Mouse (Mus musculus): ENCODE data around the gene Herc1. TPM values are rescaled to one million over a fixed set of nuclear protein-coding genes. Genes with fewer than 3 reads are reported as not detected.

Gene Herc1
- polyA plus RNA-seq, 1 experiment from 2014 or later = 24.9 TPM

- no peak for ATAC-seq (ENCODE audit: insufficient number of reproducible peaks, low FRiP score, low TSS enrichment, low read depth)
- no peaks in the 10 kb centered on the region for H3K9me3 ChIP-seq (ENCODE audit: control insufficient read depth, low read length)
- no peaks in the 10 kb centered on the region for H3K4me1 ChIP-seq (ENCODE audit: control insufficient read depth, insufficient read depth, low read length)
- WGBS = 90% methylated on average over 4 of the region's 4 CpGs
- no peaks in the 10 kb centered on the region for H3K27me3 ChIP-seq (ENCODE audit: control insufficient read depth, insufficient read depth, low read length)
- H3K27ac ChIP-seq (replicated peaks; ENCODE audit: low read depth, low read length) = no peak overlapping the region
- no peak overlapping the region for H3K4me2 ChIP-seq (ENCODE audit: low read depth, severe bottlenecking)
- no peak overlapping the region for H3K4me3 ChIP-seq (ENCODE audit: low read depth, low read length)
- peaks cover 4% of the 10 kb centered on the region; the same call in 1 of the 2 replicates for H3K36me3 ChIP-seq (ENCODE audit: control insufficient read depth, insufficient read depth, low read length)
- no peak overlapping the region for H3K9ac ChIP-seq (ENCODE audit: low read length)
- no peak for DNase-seq (ENCODE audit: low spot score)
These were observed 192.5 kb downstream of the Herc1 start for GRCm38 (mm10) chr9:66542785-66543184.

Other genes with a start within 250 kb of the Herc1 start
- gene Snx1, start 223.9 kb upstream of the Herc1 start, polyA plus RNA-seq (2014; fragmentation: Nextera tagmentation; extraction: Ambion mirVana) = 123 and 127 TPM in 2 replicates
- gene Ciao2a, start 223.8 kb upstream of the Herc1 start, polyA plus RNA-seq (2014; fragmentation: Nextera tagmentation; extraction: Ambion mirVana) = 177 and 178 TPM in 2 replicates
- 4.0 and 4.3 TPM in 2 replicates for gene Dapk2, start 192.2 kb upstream of the Herc1 start, polyA plus RNA-seq (2014; fragmentation: Nextera tagmentation; extraction: Ambion mirVana)
- 1.5 and 1.9 TPM in 2 replicates for gene Fbxl22, start 164.1 kb downstream of the Herc1 start, polyA plus RNA-seq (2014; fragmentation: Nextera tagmentation; extraction: Ambion mirVana)
- 90.9 and 102 TPM in 2 replicates for gene Usp3, start 242.7 kb downstream of the Herc1 start, polyA plus RNA-seq (2014; fragmentation: Nextera tagmentation; extraction: Ambion mirVana)